Mouse (Mus musculus): ENCODE results near the gene Trim27. TPM values are rescaled to one million over a fixed set of nuclear protein-coding genes. Genes with fewer than 3 reads are reported as not detected.

Gene Trim27
- total RNA-seq, 2 experiments from 2014 or later: 38.6 to 38.8 TPM

GRCm38 (mm10) chr13:21215275-21215983, 36.2 kb downstream of the Trim27 start:
- peak; percentile 83 to 86 for DNase-seq (ENCODE audit: low spot score in 2 of 2)

GRCm38 (mm10) chr13:21216781-21217180, 37.5 kb downstream of the Trim27 start:
- no peak for DNase-seq (ENCODE audit: low spot score in 2 of 2)

DNA sequence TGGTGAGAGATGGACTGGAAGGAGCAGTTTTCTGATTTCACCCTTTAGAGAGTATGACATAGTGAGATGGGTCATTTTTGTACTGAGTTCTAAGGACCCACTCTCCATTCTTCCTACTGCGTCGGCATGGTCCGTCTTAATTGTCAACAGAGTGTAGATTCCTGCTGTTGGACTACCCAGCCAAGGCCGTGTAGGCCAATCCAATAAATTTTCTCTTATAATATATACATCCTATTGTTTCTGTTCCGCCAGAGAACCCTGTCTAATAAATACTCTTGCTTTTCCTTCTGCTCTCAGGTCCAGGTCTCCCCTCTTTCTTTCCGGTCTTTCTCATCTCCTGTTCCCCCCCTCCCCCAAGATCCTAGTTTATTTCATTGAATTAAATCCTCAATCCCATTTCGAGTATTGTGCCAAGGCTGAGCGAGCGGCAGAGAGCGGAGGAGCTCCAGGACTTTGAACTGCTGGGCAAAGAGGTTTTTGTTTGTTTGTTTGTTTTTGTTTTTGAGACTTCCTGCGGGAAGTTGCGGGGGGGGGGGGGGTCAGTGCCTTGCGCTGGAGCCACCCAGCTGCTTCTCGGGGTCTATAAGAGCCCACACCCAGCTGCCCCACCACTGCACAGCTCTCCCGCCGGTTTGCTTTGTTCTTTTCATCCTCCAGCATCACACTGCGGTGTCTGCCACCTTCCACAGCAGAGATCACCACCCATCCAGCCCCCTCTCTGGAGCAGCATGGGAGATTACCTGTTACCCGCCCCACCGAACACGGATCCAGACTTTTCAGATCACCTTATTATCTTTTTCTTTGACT, 42.6 kb downstream of the Trim27 start:
- no peak for DNase-seq (ENCODE audit: low spot score in 2 of 2)

DNA sequence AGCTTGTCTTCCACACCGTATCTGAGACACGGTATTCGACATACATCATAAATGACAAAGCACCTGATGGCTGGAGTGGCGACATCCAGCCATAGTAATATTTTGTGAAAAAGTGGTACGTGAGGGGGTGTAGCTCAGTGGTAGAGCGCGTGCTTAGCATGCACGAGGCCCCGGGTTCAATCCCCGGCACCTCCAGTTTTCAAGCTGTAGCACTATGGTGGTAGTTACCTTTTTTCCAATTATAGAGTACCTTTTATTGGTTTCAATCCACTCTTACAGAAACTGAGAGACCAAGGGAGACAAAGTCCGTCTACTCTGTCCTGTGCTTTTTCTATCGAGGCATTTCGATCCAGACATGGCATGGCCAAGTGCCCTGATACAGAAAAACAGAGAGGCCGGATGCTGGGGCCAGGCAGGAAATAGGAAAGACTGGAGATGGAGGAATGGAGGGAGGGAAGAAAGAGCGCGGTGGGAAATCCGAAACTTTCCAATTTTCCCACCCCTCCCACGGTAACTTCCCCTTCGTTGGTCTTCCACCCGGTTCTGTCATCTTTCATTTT, 43.3 kb downstream of the Trim27 start:
- DNase-seq (ENCODE audit: low spot score in 2 of 2): peak; percentile 89 to 91

DNA sequence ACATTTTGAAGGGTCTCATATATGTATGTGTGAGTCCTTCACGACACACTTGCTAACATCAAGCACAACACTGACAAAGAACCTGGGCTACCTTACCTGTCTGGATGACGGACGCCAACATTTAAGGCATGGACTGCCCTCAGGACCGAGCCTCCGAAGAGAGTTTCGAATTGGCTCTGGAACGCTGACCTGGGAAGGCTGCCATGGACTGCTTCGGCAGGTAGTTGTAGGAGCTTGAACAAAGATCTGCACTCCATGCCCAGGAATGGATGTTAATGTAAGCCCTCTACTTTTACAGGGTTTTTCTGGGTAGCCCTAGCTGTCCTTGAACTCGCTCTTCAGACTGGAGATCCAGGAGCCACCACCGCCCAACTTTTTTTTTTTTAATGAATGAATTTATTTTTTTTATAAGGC, 44.0 kb downstream of the Trim27 start:
- DNase-seq (ENCODE audit: low spot score in 2 of 2): no peak

DNA sequence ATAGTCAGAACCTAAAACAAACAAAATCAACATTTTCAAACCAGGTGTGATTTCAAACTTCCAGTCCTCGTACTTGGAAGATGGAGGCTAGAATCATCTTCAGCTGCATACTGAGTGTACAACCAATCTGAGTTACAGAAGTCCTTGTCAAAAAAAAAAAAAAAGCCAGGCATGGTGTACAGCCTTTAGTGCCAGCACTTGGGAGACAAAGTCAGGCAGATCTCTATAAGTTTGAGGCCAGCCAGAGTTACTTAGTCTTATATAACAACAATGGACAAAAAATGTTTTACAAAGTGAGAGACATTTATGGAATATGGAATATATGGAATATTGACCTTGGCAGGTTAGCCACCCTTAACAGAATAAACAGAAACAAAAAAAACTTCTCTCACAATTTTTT, 45.1 kb downstream of the Trim27 start:
- DNase-seq (ENCODE audit: low spot score in 2 of 2): no peak

- no peak for DNase-seq (ENCODE audit: low spot score in 2 of 2)
Observed at GRCm38 (mm10) chr13:21225206-21225605, 46.0 kb downstream of the Trim27 start.

- DNase-seq (ENCODE audit: low spot score in 2 of 2): no peak
Observed at GRCm38 (mm10) chr13:21226031-21226430, 46.8 kb downstream of the Trim27 start.

DNA sequence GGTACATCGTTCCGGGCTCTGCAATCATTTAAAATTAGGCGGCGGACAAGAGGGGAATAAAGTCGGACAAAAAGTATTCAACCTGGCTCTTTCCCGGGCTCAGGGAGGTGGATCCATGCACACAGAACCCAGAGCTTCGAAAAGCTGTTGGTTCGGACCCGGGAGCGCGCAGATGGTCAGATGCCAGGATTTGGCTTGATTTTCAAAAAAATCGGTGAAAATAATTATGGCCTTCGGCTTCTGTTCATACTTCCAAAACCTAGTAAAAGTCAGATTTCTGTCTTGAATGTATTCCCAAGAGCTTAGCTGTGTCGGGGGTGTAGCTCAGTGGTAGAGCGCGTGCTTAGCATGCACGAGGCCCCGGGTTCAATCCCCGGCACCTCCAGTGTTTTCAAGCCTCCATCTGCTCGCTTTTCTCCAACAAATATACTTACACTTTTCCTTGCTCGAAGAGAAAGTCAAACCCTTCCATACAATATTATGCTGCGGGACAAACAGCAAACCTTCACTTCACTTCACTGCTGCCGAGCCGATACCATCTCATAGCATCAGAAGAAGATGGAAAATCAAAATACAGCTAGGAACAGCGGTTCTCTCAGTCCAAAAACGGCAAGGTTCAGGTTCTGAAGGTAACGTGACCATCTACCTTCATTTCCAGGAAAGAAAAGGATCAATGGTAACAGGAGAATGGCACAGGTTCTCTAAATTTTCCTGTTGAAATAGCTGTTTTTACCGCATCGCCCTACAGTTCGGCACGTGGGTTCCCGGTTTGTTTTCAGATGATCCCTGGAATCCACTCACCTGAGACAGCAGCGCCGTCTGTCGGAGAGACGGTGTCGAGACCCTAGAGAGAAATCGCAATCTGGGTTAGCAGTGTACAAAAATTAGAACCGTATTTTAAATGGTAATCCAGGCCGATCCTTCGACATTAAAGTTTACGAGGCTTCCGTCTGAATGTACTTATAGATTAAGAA, 54.8 kb downstream of the Trim27 start:
- DNase-seq (ENCODE audit: low spot score in 2 of 2): peak; percentile 88 to 90

DNA sequence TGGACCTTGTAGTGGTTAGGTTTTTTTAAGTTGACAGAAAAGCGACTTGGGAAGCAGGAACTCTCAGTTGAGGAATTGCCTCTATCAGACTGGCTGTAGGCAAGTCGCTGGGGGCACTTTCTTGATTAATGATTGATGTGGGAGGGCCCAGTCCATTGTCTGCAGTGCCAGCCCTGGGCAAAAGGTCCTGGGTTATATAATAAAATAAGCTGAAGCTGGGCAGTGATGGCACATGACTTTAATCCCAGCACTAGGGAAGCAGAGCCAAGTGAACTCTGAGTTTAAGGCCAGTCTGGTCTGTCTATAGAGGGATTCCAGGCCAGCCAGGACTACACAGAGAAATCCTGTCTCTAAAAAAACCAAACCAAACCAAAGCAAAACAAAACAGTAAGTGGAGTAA, 57.5 kb downstream of the Trim27 start:
- DNase-seq (ENCODE audit: low spot score in 2 of 2): no peak

DNA sequence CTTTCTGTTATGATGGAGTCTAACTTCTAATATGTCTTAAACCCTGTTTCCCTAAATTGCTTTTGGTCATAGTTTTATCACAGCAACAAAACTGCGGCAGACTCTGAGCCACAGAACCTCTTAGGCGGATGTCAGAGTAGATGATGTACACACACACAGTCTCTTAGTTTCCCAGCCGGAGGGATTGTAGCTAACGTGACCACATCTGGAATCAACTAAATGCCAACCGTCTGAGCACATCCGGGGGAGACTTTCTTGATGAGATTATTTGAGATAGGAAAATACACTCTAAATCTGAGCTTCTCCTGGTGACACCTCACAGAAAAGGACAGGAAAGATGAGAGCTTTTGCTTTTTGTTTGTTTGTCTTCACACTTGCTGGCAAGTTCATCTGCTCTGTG, 57.9 kb downstream of the Trim27 start:
- no peak for DNase-seq (ENCODE audit: low spot score in 2 of 2)

- DNase-seq (ENCODE audit: low spot score in 2 of 2): peak; percentile 31 to 33
Observed at GRCm38 (mm10) chr13:21240788-21241187, 61.5 kb downstream of the Trim27 start.

DNA sequence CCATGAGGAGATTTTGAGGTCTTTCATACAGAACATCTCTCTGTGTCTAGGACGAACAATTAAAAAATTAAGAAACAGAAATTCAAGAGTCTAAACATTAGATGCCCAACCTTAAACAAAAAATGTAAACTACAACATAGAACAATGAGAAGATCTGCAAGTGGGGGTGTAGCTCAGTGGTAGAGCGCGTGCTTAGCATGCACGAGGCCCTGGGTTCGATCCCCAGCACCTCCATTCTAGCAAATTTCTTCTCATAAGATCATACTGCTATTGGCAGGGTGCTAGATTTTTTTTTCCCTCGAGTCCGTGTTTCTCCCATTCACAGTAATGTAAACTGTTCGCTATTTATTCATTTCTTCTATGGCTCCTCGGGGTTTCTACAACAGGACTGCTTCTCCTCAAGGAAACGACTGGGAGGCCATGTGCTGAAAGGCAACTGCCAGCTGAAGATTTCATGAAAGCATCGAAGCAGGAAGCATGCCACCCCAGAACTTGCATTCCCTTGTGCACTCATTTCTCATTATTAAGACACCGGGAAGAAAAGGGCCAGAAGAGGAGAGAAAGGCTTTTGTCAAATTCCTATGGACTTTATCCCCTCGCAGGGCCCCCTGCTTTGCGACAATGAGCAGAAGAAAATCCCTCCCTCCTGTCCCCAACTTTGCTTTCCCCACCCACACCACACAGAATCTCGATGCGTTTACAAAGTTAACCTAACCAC, 63.3 kb downstream of the Trim27 start:
- peak in 1 of 2 experiments; percentile 15 for DNase-seq (ENCODE audit: low spot score in 2 of 2)

DNA sequence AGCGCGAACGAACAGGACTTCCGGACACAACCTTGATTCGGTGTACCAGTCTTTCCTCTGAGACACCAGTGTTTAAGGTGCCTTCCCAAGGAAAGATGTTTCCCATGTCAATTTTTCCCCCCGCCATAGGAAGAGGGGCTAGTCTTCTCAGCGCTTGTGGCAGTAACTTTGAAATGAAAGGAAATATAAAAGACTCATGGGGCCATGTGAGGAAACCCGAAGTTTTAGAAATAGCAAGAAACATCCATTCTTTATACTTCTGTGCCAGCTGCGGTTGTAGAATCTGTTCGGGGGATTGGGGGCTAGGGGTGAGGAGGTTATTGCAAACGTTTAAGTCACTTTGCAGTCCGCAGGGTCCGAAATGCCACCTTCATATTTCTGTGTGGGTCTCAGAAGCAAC, 64.0 kb downstream of the Trim27 start:
- DNase-seq (ENCODE audit: low spot score in 2 of 2): no peak

DNA sequence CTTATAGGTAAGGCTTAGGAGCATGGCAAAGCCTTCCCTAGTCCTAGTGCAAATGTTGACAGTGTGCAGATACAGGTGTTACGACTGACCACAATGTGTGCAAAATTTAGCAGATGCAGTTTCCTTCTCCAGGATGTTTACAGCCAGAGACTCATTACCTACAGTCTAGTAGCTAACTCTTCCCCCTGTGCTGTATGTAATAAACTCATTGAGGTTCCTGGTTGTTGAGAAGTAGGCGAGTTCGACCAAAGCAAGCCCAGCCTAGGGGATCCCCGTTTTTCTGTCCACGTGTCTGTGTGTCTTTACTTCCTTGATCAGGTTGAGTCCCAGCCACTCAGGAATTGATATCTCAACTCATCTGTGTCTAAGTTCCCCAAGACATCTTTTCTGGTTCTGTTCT, 64.8 kb downstream of the Trim27 start:
- no peak for DNase-seq (ENCODE audit: low spot score in 2 of 2)

Other genes starting within 250 kb of the Trim27 start
- gene Olfr1370, start 104.5 kb upstream of the Trim27 start, total RNA-seq (2021): not detected
- not detected for gene Olfr1369-ps1, start 68.0 kb upstream of the Trim27 start, total RNA-seq (2021)
- gene Olfr263, start 49.8 kb upstream of the Trim27 start, total RNA-seq (2021): not detected
- not detected for gene Olfr1368, start 33.6 kb upstream of the Trim27 start, total RNA-seq (2021)
- not detected for gene Gpx5, start 113.3 kb downstream of the Trim27 start, total RNA-seq (2021)
- under 1 TPM; 0.33 to 0.37 TPM for gene Gpx6, start 132.7 kb downstream of the Trim27 start, total RNA-seq (2021)
- not detected for gene Olfr1367, start 167.5 kb downstream of the Trim27 start, total RNA-seq (2021)
- gene Zscan12, start 183.4 kb downstream of the Trim27 start, total RNA-seq (2021): 1 to 10 TPM; 8.3 to 8.9 TPM
- 10 to 100 TPM; 36.0 to 38.1 TPM for gene Zkscan3, start 223.3 kb downstream of the Trim27 start, total RNA-seq (2021)